Mouse (Mus musculus) megakaryocyte, embryonic 14.5 days (primary cell): ENCODE data around the gene Spp1.

Experiments used
- FLI1 ChIP-seq: IDR thresholded peaks from 2 replicates; pipeline ENCODE4 v1.6.1; 2012; ENCODE audit warnings: low read length, inconsistent platforms, mixed read lengths
- GATA1 ChIP-seq: IDR thresholded peaks from 3 replicates; pipeline ENCODE4 v1.6.1; 2012; ENCODE audit warnings: mixed read lengths, low read length, inconsistent platforms, borderline replicate concordance

GRCm38 (mm10) chr5:104406756-104407155 lies 28.2 kb upstream of the Spp1 start:
- TF ChIP-seq FLI1 (no peak), GATA1 (no peak)
